In genomic region chr8:3330662-3331061, GRCm38 (mm10) we compare ENCODE assay signal across 10 mouse cellular contexts. TPM values are rescaled to one million over a fixed set of nuclear protein-coding genes. Genes with fewer than 3 reads are reported as not detected.
DNase-seq lines count a peak whose midpoint lies in the region; ATAC-seq lines count a peak whose summit lies in the region.
"Had no signal": no experiment of that assay in that cellular context is flagged by ENCODE, and none has a peak within 500 bp of the region (broad histone marks: within the 10 kb centered on the region; RNA-seq: fewer than 3 reads in every experiment).

No protein-coding gene starts in this region.

- H3K4me1 ChIP-seq in hindbrain, embryonic 10.5 days (replicated peaks): no peaks in the 10 kb centered on the region
- no peaks in the 10 kb centered on the region for H3K4me1 ChIP-seq in hindbrain, embryonic 12.5 days
- H3K4me1 ChIP-seq in kidney, embryonic 16.5 days (ENCODE audit: insufficient read depth, low read length): no peaks in the 10 kb centered on the region
- H3K4me1 ChIP-seq: embryonic facial prominence, embryonic 15.5 days; liver, embryonic 13.5 days had no signal

- H3K27ac ChIP-seq in hindbrain, embryonic 10.5 days: no peak overlapping the region
- no peak overlapping the region for H3K27ac ChIP-seq in hindbrain, embryonic 12.5 days
- no peak overlapping the region for H3K27ac ChIP-seq in kidney, embryonic 16.5 days (ENCODE audit: low read length)
- H3K27ac ChIP-seq: embryonic facial prominence, embryonic 15.5 days; liver, embryonic 13.5 days had no signal

- H3K4me3 ChIP-seq in hindbrain, embryonic 10.5 days: no peak overlapping the region
- H3K4me3 ChIP-seq in hindbrain, embryonic 12.5 days: no peak overlapping the region
- H3K4me3 ChIP-seq in kidney, embryonic 16.5 days (ENCODE audit: low read length): no peak overlapping the region
- H3K4me3 ChIP-seq: embryonic facial prominence, embryonic 15.5 days; liver, embryonic 13.5 days had no signal

- ATAC-seq in hindbrain, embryonic 12.5 days (ENCODE audit: low FRiP score): no peak
- 0 out of 2 replicates have a peak, but pooled peaks have one; percentile 49 for ATAC-seq in kidney, embryonic 16.5 days (ENCODE audit: low FRiP score, low TSS enrichment)

- H3K27me3 ChIP-seq in hindbrain, embryonic 10.5 days (ENCODE audit: insufficient read depth, poor library complexity, severe bottlenecking): no peaks in the 10 kb centered on the region
- no peaks in the 10 kb centered on the region for H3K27me3 ChIP-seq in hindbrain, embryonic 12.5 days
- H3K27me3 ChIP-seq in kidney, embryonic 16.5 days (ENCODE audit: insufficient read depth, low read length): no peaks in the 10 kb centered on the region
- H3K27me3 ChIP-seq: embryonic facial prominence, embryonic 15.5 days; liver, embryonic 13.5 days had no signal

- H3K9me3 ChIP-seq in hindbrain, embryonic 10.5 days: no peaks in the 10 kb centered on the region; the same call in 1 of the 2 replicates
- H3K9me3 ChIP-seq in hindbrain, embryonic 12.5 days (replicated peaks): no peaks in the 10 kb centered on the region
- no peaks in the 10 kb centered on the region for H3K9me3 ChIP-seq in kidney, embryonic 16.5 days (ENCODE audit: low read length)
- H3K9me3 ChIP-seq: embryonic facial prominence, embryonic 15.5 days; liver, embryonic 13.5 days had no signal

- no peaks in the 10 kb centered on the region for H3K36me3 ChIP-seq in hindbrain, embryonic 10.5 days
- no peaks in the 10 kb centered on the region for H3K36me3 ChIP-seq in hindbrain, embryonic 12.5 days
- H3K36me3 ChIP-seq in kidney, embryonic 16.5 days (ENCODE audit: insufficient read depth, low read length): no peaks in the 10 kb centered on the region
- H3K36me3 ChIP-seq: embryonic facial prominence, embryonic 15.5 days; liver, embryonic 13.5 days had no signal

- 54% methylated on average over 6 of the region's 6 CpGs for WGBS in hindbrain, embryonic 10.5 days
- 51% methylated on average over 6 of the region's 6 CpGs for WGBS in hindbrain, embryonic 12.5 days
- 48% methylated on average over 6 of the region's 6 CpGs for whole genome bisulfite sequencing in kidney, embryonic 16.5 days

- no peak overlapping the region for H3K4me2 ChIP-seq in hindbrain, embryonic 12.5 days (replicated peaks)
- H3K4me2 ChIP-seq in kidney, embryonic 16.5 days (replicated peaks; ENCODE audit: low read depth, low read length): no peak overlapping the region
- H3K4me2 ChIP-seq: embryonic facial prominence, embryonic 15.5 days; liver, embryonic 13.5 days had no signal

- H3K9ac ChIP-seq in hindbrain, embryonic 12.5 days: no peak overlapping the region
- H3K9ac ChIP-seq in kidney, embryonic 16.5 days (replicated peaks; ENCODE audit: low read length): no peak overlapping the region
- H3K9ac ChIP-seq: embryonic facial prominence, embryonic 15.5 days; liver, embryonic 13.5 days had no signal

- peak; percentile 27 for DNase-seq in hindbrain, embryonic 10.5 days (ENCODE audit: low spot score)
- DNase-seq in B cell, adult 2 months: peak; percentile 62 to 63
- DNase-seq in R1 (ENCODE audit: low read depth, low spot score): peak; percentile 65
- peak; percentile 42 for DNase-seq in embryo, embryonic 11.5 days (ENCODE audit: low read depth, low spot score)
- peak; percentile 74 for DNase-seq in lung, postnatal 10 days
- DNase-seq in thymus, postnatal 25 days: peak; percentile 44
- DNase-seq: liver, embryonic 13.5 days had no signal

RNA-seq across cellular contexts. Expression of gene A430078G23Rik, which starts 22.6 kb away (rescaled TPM):
- not detected in 2 replicates for polyA plus RNA-seq in hindbrain, embryonic 10.5 days (2016; fragmentation: Nextera tagmentation; extraction: Ambion mirVana)
- polyA plus RNA-seq in hindbrain, embryonic 12.5 days (2016; fragmentation: Nextera tagmentation; extraction: Ambion mirVana): not detected in 2 replicates
- polyA plus RNA-seq in kidney, embryonic 16.5 days (2015; fragmentation: Nextera tagmentation; extraction: Ambion mirVana): 0.16 and 0.19 TPM in 2 replicates

RNA-seq across cellular contexts. Expression of gene Insr, which starts 51.2 kb away (rescaled TPM):
- 28.1 and 30.4 TPM in 2 replicates for polyA plus RNA-seq in hindbrain, embryonic 10.5 days (2016; fragmentation: Nextera tagmentation; extraction: Ambion mirVana)
- polyA plus RNA-seq in hindbrain, embryonic 12.5 days (2016; fragmentation: Nextera tagmentation; extraction: Ambion mirVana): 49.0 and 51.7 TPM in 2 replicates
- polyA plus RNA-seq in kidney, embryonic 16.5 days (2015; fragmentation: Nextera tagmentation; extraction: Ambion mirVana): 41.0 and 41.4 TPM in 2 replicates
